Mouse (Mus musculus) bone marrow macrophage, adult 2 months (primary cell): ENCODE data around the gene Stk32b.

ENCODE experiments used
- CTCF ChIP-seq: IDR thresholded peaks from 2 replicates; pipeline ENCODE4 v1.5.1; 2012; ENCODE audit warnings: low read depth, mild to moderate bottlenecking, low read length, moderate library complexity
- POLR2A ChIP-seq: IDR thresholded peaks from 2 replicates; pipeline ENCODE4 v1.6.1; 2012; ENCODE audit warnings: mild to moderate bottlenecking, low read depth, low read length, borderline replicate concordance

GRCm38 (mm10) chr5:37586071-37586470 is 130.9 kb downstream of the Stk32b start:
- TF ChIP-seq CTCF (no peak), POLR2A (no peak)
